Mouse (Mus musculus) gastrocnemius, adult 8-10 months (tissue): ENCODE measurements around the gene Pbx1. TPM values are rescaled to one million over a fixed set of nuclear protein-coding genes. Genes with fewer than 3 reads are reported as not detected.

Source experiments
- DNase-seq, 2 experiments: peaks; one replicate each; pipeline ENCODE4 v3.0.0; 2022; ENCODE audit warnings: low spot score in 2 of 2
- total RNA-seq, 4 experiments: library from RNA; stranded (reverse); gene quantifications; 2 replicates each; pipeline ENCODE4 v1.2.4; 2022

Gene Pbx1
- total RNA-seq, 4 experiments from 2014 or later = 18.8 to 23.7 (median 20.0) TPM

DNA sequence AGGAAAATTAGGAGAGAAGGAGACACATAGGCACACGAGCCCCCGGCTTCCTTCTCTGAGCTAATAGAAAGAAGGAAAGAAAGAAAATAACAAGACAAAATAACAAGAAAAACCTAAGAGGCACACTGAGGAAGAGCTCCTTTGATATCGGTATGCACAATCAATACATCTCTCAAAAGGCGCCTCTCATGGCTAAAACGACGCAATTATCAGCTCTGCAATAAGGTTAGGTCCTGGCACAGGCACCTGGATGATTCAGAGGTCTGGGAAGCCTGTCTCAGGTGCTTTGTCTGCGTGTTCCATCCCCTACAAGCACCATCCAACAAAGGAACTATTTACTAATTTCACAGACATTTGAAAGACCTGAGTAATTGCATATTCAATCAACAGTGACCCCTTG, 5.8 kb downstream of the Pbx1 start:
- no peak for DNase-seq

DNA sequence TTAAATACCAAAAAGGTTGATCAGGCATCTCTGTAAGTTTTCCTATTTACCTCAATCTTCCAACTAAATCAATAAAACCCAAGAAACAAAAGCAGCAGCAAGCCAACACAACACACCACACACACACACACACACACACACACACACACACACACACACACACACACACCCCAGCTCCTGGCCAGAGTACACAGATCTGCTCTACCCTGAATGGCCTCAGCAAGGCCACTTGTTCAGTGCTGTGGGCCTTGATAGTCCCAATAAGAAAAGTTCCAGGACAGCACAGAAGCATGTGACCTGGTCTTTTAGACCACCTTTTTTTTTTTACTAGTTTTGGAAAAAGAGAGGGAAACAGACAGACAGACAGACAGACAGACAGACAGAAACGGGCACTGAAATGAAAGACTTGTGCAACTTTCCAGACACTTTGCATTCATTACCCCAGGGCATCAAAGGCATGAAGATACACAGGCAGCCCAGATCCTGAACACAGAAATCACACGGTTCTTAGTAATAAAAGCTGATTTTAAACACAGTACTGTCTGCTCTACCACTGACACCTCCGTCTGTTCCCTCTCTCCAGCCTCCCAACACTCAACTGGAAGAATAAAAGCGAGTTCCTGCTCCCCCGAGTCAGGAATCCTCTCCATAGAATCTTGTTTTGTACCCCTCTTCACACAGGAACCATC, 6.9 kb downstream of the Pbx1 start:
- DNase-seq = no peak

DNA sequence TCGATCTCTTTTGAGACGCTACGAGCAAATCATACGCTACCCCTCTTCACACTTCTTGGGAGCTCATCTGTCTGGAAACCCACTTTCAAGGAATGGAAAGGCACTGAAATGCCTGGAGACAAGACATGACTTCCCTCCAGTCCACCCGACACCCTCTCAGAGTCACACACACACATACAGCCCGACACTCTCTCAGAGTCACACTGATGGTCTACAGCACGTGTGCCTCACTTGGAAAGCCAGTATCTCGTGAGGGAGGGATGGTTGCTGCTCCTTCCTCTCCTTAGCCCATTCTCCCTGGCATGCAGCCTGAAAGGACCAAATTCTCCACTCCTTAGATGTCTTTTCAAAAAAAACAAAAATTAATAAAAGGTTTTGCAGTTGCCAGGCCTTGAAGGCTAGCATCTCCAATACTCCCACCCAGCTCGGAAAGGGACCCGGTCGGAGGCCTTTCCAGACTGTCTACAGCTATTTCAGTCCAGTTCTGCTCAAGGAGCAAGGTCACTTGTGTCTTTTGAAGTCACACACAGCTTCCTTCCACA, 8.6 kb downstream of the Pbx1 start:
- no peak for DNase-seq

DNA sequence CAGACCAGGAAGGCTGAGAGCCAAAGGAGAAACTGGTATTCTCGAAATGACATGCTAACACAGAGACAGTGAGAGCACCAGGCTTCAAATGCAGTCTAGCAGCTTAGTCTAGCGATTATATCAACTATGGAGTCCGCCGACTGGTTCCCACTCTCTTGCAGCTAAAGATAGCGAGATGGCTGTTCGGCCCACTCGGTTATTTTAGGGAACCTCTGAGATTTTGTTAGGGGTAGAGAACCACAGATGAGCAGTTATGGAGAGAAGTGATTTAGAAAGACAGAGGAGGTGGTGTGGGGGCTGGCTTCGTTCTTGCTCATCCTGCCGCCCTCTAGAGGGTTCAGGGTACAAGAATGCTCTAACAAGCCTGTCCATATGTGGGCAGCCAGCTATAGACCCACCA, 13.2 kb downstream of the Pbx1 start:
- no peak for DNase-seq

DNA sequence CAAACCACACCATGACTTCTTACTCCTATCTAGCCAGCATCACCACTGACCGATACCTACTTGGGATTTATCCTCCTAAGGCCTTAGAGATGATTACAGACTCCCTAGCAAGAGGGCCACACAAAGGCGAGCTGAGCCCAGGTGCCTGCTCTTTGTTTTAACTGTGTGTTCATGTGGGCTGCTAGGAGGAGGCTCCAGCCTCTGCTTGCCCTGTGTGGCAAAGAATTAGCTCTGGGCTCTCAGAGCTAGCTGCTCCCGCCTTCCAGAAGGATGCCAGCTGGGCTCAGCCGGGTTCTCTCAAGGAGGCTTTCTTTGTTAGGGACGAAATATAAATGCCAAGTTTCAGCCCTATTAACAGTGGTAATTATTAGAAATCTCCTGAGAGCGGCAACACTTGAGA, 14.4 kb downstream of the Pbx1 start:
- DNase-seq = no peak

DNA sequence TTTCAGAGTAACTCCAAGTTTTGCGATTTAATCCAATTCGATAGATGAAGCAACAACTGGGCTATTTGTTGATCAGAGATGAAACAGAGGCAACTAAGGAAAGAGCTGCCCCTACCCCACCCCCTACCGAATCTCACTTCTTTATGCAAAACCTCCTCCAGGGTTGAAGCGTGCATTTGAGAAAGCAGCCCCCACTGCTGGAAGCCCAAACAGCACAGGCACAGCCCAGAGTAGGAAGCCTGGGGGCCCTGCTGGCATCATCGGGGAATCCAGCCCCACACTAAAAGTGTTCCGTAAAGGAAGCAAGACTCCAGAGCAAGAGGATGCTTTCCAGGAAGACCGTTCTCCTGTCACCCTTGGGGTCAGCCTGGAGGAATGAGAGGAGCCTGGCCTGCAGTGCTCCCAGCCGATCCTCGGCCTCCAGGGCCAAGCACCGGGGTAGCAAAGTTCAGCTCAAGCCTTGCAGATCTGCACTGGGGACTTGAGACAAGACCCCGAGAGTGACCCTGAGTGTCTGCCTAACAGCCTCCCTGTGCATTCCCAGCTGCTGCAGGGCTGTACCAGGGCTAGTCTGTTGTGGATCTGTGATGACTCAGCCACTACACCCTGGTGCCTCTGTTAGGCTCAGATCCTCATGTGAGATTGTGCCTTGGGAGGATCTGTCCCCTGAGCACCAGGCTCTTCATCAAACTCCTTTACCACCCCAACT, 15.2 kb downstream of the Pbx1 start:
- no peak for DNase-seq

DNA sequence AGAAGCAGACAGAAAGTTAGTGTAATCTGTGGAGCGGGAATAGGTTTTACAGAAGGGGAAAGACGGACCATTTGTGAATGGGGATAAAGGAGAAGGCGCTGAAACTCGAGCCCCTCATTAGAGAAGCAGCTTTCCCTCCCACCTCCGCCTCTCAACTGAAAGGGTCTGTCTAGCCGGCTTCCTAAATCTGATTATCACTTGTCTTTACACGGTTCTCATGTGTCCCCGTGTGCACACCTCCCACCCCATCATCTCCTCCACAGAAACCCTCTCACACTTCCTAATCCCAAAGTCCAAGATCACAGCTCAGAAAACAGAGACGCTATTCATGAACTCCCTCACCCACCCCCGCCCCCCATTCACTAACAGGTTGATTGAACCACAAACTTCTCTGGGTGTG, 21.5 kb downstream of the Pbx1 start:
- no peak for DNase-seq

DNA sequence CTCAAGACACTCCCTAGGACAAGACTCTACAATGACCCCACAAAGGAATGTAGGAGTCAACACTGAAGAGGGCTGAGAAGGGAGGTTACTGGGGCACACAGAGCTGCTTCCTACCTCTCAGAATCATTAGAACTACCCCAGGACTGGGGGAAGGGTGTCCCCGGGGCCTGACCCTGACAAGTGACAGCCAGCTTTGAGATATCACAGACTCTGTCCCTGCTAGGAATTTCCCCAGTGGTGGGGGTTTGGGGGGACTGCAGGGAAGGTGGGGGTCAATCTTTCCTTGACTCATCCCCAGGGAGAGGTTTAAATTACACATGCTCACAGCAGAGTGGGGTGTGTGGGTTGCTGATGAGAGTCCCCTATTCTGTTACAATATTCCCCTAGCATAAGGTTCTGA, 22.0 kb downstream of the Pbx1 start:
- DNase-seq = no peak

DNA sequence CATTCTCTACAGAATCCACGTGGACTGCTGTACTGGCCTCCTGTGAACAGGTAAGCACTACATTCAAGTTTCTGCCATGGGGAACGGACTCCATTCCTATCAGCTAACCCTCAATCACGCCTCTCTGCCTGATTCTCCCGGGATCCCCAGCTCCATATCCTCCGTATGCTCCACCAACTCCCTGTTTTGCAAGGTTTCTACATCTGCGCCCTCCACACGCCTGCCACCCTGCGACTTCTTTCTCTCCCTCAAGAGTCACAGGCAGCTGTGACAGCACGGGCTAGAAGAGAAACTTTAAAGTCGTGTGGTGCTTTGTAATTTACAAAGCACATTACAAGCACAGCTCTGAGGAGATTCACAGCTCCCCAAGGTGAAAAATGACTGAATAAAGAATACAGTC, 23.3 kb downstream of the Pbx1 start:
- DNase-seq = no peak

DNA sequence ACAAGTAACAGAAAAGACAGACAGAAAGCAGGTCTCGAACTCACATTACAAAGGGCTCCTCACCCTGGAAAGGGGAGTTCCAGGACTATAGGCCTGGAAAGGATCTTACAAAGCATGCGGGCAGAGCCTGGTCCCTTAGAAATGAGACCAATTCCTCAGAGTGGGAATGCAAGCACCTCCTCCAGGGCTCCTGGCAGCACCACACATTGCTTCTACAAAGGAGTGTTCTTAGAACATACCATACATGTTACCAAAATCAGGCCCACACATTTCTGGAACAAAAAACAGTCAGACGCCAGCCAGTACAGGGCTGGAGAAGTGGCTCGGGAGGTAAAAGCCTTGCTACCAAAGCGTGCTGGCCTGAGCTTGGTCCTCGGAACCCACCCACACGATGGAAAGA, 24.1 kb downstream of the Pbx1 start:
- no peak for DNase-seq

DNA sequence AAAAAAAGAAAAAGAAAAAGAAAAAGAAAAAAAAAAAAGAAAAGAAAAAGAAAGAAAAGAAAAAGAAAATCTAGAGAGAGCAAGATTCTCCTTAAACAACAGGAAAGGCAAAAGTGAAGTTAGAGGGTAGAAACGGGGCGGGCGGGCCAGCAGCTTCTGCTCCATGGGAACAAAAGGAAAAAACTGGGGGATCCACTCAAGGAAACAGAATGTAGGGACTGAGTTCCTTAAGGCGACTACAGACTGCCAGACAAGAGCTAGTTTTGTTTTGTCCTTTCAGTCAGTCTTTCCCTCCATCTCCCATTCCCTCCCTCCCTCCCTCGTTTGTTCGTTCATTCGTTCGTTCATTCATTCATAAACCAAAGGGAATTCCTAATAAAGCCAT, 25.8 kb downstream of the Pbx1 start:
- no peak for DNase-seq

DNA sequence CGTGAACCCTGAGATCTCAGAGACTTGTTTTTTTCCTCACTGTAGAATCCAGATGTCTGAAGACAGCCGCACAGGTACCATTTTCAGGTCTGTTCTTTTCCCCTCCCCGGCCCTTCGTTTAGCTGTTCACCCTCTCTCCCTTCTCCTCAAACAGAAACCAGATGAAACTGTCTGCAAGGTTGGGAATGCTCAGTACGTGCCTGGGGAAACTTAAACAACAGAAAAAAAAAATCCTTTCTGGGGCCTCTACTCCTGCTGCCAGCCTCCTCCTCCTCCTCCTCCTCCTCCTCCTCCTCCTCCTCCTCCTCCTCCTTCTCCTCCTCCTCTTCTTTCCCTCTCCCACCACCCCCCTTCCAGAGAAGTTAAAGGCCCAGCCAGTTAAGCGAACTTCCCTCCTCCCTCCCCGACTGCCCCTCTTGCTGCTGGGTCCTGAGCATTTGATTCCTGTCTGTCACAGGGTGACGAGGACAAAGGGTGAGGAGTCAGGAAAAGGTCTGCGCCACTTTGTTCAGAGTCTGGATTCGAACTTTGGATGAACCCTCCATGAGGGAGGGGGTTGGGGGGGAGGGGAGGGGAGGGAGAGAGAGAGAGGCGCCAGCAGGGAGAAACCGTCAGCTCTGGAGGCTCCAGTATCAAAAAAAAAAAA, 26.3 kb downstream of the Pbx1 start:
- no peak for DNase-seq

DNA sequence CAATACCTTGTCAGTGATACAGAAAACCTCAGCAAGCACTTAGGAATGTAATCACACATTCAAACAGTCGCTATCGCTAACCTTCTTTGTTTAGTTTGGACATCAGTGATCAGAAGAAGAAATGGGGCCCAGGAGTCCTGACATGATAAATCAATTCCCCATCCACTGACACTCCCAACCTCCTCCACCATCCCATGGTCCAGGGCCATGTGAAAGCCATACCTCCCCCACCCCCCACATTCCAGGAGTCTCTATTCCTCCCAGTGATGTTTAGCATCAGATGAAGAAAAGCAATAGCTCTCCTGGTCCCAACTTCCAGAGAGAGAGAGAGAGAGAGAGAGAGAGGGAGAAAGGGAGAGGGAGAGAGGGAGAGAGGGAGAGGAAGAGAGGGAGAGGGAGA, 28.5 kb downstream of the Pbx1 start:
- no peak for DNase-seq

DNA sequence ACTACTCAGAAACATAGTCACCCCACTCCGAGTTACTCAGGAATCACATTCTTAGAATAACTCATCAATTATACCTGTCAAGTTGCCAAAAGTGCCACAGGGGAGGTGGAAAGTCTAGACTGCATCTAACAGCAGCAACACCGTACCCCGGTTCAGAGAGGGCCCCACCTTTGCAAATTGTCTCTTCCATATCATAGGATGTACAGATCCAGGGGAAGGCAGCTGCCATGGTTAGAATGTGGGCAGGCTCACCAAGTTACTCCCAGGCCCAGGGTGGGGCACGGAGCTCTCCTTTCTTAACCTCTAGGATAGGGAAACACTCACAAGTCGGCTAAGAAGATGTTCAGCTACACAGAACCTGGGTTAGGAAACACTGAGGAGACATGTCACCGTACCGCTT, 29.4 kb downstream of the Pbx1 start:
- DNase-seq = no peak

DNA sequence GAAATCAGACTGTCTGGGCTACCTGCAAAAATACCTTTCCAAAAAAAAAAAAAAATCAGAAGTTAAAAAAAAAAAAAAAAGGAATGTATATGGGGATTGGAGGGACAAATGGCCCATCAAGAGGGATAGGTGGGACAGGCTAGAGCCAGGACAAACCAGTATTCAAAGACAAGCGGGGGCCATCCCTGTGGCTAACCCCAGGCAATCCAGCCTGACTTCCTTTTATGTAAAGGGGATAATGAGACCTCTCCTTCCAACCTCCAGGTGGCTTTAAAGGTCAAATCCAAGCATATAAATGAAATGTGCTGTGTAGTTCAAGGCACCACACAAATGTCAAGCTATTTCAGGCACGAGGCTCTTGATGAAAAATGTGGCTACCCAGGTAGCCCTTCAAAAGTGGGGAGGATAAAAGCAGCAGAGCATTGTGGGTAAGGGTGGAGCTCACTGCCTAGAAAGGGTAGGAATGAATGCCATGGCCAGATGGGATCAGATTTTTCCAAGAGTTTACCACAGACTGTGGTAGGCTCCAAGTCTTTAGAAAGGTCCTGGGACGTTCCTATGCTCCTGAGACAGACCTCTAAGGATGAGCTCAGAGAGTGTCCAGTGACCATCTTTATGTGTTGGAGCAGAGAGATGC, 36.4 kb downstream of the Pbx1 start:
- no peak for DNase-seq

DNA sequence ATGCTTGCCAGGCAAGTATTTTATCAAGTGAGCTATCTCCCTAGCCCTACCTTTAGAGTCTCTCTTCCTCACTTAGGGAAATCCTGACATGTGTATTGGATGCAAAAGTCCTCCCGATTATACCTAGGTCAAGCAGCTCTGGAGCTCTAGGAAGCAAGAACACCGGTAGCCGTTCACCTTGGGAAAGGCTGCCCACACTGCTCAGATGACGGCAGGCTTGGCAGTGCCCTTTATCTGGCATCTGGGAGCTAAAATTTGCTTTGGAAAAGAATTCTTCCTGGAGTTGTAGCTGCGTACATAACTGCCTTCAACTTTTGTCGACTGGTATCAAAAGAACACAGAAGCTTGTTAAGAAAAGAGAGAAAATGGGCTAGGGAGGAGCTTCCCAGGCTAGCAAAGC, 37.5 kb downstream of the Pbx1 start:
- DNase-seq = no peak

DNA sequence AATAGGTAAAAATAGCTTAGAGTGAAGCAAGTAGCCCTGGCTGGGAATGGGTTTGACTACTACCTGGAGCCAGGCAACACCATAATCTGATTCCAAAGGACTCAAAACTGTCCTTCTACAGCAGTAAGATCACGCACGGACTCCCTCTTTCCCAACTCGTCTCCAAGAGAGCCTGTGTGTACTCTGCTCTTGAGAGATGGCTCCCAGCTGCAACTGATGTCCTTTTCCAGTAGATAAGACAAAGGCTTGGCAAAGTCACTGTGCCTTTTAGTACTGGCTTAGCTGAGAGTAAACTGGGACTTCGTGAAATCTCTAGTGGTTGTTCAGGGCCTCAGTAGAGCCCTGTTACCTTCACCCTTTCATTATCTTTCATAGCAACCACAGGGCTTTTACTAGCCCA, 38.6 kb downstream of the Pbx1 start:
- DNase-seq = no peak

DNA sequence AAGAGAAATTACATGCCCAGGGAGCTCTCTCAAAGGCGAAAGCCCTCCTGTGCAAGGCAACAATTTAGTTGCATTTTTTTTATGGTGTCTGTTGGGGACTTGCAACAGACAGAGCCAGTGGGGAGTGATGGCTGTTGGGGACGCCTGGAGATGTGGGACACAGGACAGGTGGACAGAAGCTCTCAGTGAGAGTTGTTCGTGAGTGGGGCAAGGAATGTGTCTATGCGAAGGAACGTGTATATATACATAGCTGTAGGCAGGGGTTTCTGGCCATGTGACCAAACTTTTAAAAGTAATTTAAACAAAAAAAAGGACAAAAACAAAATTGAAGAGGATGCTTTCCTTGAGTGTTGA, 39.6 kb downstream of the Pbx1 start:
- no peak for DNase-seq

DNA sequence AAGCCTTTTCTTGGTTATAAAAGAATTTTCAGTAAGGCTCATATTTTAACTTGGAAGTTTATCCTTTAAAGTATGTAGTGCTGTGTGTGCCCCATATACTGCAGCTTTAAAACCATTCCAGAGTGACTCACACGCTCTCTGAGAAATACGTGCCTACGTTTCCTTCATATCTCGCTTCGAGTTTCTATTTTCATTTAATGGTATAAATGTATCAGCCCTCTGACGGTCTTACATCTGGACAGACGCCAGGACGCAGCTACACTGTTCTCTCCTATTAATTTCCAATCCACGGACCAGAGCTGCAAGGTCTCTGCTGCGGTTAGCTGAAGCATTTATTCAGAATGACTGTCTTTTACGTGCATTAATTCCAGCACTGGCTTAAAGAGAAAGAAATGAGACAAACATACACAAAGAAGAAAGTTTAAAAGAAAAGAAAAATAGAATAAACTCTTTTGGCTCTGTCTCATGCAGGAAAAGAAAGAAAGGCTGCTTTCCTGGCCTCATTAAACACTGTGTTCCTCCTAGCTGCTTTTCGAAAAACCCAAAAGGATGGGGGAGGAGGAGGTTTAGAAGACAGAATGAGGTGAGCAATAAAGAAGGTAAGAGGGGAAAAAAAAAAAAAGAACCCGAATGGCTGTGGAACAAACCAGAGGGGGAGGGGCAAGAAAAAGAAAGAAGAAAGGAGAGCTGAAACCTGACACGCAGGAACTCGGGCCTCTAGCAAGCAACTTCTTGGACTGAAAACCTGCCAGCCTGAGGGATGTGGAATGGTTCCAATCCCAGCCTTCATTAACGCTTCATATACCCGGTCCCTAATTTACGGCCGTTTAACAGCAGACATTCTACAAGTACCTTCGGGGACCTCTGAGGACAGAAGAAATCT, 40.2 kb downstream of the Pbx1 start:
- DNase-seq = peak in 1 of 2 experiments; percentile 30

DNA sequence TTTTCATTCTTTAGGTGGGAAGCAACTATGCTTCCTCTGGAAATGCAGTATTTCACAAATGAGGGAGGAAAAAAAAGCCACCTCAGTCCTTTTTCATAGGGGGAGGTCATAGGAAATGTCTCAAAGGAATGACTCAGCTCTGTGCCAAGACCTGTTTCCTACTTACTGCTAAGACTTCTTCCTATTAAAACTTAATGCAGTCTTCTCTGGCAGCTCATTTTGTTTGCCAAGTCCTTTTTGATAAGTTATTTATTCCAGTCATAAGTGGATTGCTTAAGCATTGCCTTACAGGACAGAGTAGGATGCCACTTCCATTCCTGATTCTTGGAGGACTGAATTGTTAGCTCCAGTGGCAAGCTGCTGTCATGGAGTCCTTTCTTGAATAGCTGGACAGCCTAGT, 41.3 kb downstream of the Pbx1 start:
- no peak for DNase-seq

DNA sequence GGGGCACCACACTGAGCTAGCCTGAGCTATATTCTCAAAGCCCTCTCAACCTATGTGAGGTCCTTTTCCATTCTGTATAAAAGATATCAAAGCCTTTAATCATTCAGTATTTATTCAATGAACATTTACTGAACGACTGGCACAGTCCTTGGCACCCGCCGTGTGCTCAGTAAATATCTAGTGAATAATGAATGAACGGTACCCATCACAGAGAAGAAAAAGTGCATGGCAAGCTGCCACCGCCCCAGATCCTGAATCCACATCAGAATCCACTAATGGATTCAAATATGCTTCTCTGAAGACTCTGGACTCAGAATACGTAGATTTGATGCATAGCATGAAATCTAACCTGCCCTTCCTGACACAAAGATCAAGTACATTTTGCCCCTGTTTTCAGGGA, 45.9 kb downstream of the Pbx1 start:
- DNase-seq = no peak
